Mouse (Mus musculus): ENCODE results near the gene Rcan3. TPM values are rescaled to one million over a fixed set of nuclear protein-coding genes. Genes with fewer than 3 reads are reported as not detected.
A peak's percentile ranks its signal among the peaks of the same experiment; 100 is the strongest.

Gene Rcan3
- total RNA-seq, 2 experiments from 2014 or later, result 10.5 to 17.2 TPM

GRCm38 (mm10) chr4:135416367-135416766, 17.3 kb downstream of the Rcan3 start:
- no peak for DNase-seq

- no peak for DNase-seq
These were observed 20.2 kb downstream of the Rcan3 start for GRCm38 (mm10) chr4:135413491-135413890.

DNA sequence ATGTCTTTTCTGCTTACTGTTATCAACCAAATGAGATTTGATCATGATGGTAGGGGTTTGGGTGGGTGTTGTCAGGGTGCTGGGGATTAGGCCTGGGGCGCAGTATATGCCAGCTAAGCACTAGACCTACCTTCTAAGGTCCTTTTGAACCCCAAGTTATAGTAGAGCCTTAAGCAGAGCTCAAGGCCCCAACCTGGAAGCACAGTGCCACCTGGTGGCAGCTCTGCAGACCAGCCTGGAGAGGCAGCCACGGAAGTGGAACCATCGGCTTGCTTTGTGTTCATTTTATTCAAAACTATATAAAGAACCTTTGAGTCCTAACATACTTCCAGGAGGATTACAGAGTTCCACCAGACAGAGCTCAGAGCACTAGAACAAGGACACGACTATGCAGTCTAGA, 22.0 kb downstream of the Rcan3 start:
- peak; percentile 73 to 84 for DNase-seq

- no peak for DNase-seq
These were observed 27.5 kb downstream of the Rcan3 start for GRCm38 (mm10) chr4:135406180-135406579.

DNA sequence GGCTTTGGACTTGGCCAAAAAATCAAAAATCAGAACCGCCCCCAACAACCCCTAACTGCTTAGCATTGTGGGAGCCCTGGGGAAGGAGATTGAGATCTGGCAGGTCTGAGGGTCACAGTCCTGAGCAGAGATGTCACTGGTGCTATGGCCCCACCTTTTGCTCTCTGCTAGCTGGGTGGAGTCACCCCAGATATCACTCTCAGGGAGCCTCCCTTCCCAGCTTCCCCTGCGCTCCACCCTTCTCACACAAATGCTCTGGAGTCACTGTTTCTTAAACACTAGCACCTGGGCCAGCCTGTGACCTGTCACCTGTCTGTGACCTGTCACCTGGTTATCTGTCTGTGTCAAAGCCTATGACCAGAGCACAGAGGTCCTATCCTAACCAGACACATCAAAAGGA, 28.7 kb downstream of the Rcan3 start:
- no peak for DNase-seq

- no peak for DNase-seq
These were observed 29.6 kb downstream of the Rcan3 start for GRCm38 (mm10) chr4:135404048-135404447.

DNA sequence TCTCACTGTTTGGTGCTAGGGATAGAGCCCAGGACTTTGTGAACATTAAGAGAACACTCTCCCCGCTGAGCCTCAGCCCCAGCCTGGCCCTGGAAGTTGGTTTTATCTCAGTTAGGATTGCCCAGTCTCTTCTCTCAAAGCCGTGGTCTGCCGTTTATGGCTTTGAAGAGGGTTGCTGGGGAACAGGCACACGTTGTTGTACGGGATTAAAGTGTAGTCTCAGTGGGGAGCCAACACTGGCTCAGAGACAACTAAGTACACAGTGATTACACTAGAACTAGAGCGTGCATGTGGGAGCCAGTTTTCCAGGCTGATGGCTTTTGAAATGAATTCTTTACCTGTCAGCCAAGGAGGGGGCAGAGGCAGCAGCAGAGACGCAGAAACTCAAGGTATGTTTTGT, 31.8 kb downstream of the Rcan3 start:
- DNase-seq, result no peak

DNA sequence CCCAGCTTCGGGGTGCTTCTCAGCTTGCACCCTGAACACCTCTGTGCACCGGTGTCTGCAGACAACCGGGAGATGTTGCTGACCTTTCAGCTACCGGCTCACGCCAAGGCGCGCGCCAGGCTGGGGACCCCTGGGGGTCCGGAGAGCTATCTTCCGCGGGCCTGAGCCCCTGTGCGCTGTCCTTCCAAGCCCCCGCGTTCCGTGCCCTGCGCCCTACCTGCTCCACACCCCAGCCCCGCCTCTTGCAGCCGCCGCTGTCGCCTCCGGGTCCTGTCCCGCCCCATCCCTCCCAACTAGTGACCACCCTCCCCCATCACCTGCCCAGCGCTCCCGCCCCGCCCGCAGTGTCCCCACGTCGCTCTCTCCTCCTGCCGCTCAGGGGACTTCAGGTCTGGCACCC, 35.7 kb downstream of the Rcan3 start, which contains the start of gene Ncmap:
TSS of gene Ncmap (minus strand) at position 237 of the 400 bp plus-strand sequence.
- no peak for DNase-seq

DNA sequence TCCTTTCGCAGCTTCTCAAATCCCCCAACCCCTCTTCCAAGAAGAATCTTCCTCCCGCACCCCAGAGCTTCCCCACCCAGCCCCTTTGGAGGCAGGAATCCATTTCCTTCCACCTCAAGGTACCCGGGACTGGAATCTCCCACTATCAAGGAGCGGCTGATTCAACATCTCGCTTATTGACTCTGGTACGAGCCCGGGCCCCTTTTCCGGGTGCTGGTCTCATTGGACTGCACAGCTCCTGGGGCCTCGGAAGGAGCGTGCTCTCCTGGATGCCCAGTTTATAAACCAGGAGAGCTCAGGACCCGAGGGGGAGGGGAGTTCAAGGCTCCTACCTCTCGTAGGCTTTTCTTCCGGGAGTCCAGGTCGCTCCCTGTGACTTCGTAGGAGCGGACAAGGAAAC, 36.1 kb downstream of the Rcan3 start:
- no peak for DNase-seq

DNA sequence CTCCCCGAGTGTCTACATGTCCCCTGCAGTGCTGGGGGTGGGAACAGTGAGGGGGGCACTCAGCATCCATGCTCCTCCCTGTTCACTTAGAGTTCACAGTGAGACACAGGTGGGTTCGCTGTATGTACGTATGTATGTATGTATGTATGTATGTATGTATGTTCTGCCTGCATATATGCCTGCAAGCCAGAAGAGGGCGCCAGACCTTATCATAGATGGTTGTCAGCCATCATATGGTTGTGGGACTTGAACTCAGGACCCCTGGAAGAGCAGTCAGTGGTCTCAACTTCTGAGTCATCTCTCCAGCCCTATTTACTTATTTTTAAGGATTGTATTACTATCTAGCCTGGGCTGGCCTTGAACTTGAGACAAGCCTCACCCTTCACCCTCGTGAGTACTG, 37.4 kb downstream of the Rcan3 start:
- DNase-seq, result no peak

DNA sequence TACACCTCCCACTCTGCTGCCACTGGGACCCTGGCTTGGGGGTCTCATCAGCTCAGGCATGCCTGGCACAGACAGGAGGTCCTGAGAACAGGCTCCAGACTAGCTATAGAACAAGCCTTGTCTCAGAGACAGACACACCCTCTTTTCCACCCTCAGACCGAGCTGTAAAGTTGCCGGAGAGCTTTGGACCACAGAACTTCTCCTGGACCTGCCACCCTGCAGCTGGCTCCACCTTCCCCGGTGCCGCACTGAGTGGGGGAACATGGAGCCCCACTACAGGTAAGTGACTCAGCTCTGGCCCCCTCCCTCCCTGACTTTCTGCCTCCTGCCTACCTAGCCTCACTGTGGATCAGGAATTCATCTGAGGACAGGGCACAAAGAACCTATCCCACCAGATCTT, 38.3 kb downstream of the Rcan3 start:
- DNase-seq, result no peak

GRCm38 (mm10) chr4:135394666-135395065, 39.0 kb downstream of the Rcan3 start:
- DNase-seq, result no peak

- no peak for DNase-seq
These were observed 40.3 kb downstream of the Rcan3 start for GRCm38 (mm10) chr4:135393381-135393780.

GRCm38 (mm10) chr4:135392801-135393200, 40.9 kb downstream of the Rcan3 start:
- DNase-seq, result no peak

DNA sequence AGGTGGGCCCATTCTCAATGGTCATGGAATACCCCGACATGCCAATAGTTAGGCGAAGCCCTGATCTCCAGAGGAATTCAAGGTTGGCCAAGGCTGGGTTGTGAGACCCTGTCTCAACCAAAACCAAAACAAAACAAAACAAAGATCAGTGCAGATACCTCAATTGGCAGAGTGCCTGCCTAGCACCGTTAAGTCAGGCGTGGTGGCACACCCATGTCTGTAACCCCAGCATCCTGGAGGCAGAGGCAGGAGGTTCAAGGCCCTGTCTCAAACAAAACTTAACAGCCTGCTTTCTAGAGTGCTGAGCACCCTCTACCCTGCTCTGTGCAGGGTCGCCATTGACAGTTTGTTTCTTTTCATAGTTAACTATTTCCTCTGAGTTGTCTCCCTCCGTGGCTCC, 42.6 kb downstream of the Rcan3 start:
- no peak for DNase-seq

DNA sequence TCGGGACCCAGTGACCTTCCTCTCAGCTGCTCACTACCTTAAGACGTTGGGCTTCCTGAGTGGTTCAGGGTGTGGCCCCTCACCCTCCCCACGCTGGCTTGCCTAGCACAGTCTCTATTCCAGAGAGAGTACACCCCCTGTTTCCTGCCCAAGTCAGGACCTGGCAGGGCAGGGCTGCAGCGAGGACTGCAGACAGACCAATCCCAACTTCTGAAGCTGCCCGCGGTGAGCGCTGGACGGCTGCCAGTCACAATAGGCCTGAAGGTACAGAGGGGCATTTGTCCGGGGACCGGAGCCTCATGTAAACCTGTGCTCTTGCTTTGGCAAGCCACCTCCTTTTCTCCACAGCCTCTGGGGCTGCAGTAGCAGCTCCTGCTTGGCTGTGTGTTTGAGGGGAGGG, 48.0 kb downstream of the Rcan3 start:
- peak in 1 of 2 experiments; percentile 8 for DNase-seq

DNA sequence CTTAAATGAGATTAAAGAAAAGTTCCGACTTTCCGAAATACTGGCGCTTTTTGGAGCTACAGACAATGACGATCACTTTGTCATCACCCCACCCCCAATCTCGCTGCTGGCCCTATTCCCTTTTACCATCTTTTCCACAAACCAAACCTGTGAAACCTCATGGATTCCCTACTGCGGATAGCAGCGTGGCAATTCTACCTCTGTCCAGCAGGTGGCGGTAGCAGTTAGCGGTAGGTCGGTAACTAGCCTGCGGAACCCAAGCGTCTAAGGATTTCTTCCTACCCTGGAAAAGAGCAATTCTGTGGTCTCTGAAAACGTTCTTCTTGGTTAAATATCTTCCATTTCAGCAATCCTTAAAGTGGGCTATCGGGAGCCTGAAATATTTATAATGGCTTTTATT, 51.3 kb downstream of the Rcan3 start:
- peak; percentile 75 to 84 for DNase-seq

- no peak for DNase-seq
These were observed 52.3 kb downstream of the Rcan3 start for GRCm38 (mm10) chr4:135381355-135381754.

DNA sequence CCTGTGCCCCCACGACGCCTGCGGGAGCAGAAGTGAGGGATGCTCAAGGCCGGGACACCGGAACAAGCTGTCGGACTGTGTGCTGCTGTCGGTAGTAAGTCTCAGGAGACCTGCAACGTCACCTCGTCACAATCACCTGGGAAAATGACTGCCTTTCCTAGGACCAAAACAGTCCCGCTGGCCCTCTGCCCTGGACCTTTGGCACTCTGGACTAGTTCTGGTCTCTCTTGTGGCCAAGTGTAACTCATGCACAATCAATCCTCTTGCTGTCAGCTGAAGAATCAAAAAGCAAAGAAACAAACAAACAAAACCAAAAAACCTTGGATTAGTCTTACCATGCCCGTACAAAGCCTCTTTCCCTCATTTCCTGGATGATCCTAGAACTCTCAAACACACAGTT, 56.4 kb downstream of the Rcan3 start:
- DNase-seq, result peak in 1 of 2 experiments; percentile 20

DNA sequence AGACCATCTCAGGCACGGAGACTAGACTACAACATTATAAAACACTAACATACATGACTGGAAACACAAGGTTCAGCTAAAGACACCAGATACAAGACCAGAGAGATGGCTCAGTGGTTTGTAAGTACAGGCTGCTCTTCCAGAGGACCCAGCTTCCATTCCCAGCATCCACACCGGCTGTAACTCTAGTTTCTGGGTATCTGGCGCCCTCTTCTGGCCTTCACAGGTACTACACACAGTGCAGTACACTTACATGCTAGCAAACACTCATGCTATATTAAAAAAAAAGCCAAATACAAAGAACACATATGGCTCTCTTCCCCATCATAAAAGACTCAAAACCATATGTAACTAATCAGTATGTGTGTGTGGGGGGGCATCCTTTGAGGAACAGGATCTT, 58.2 kb downstream of the Rcan3 start:
- no peak for DNase-seq

GRCm38 (mm10) chr4:135373299-135373698, 60.4 kb downstream of the Rcan3 start:
- no peak for DNase-seq

- DNase-seq, result peak in 1 of 2 experiments; percentile 8
These were observed 63.3 kb downstream of the Rcan3 start for GRCm38 (mm10) chr4:135370372-135370771.

GRCm38 (mm10) chr4:135362828-135363227, 70.8 kb downstream of the Rcan3 start:
- DNase-seq, result no peak
